Mouse (Mus musculus) heart, postnatal 0 days (tissue): ENCODE results near the gene Pltp.
"Not testable (repeated sequence)": the region's sequence is repeated elsewhere in the genome, so short reads cannot be mapped to it uniquely, and the experiment has no call there.

Experiments
- CTCF ChIP-seq: IDR thresholded peaks from 2 replicates; pipeline ENCODE4 v1.5.1; 2016; ENCODE audit warnings: antibody characterized with exemption, control low read depth, low read depth
- EP300 ChIP-seq: IDR thresholded peaks from 2 replicates; pipeline ENCODE4 v1.6.1; 2016; ENCODE audit warnings: antibody characterized with exemption, low read depth

GRCm38 (mm10) chr2:164877376-164878215 is 20.1 kb upstream of the Pltp start:
- not testable (repeated sequence) for TF ChIP-seq CTCF, EP300
